In the genomic region with DNA sequence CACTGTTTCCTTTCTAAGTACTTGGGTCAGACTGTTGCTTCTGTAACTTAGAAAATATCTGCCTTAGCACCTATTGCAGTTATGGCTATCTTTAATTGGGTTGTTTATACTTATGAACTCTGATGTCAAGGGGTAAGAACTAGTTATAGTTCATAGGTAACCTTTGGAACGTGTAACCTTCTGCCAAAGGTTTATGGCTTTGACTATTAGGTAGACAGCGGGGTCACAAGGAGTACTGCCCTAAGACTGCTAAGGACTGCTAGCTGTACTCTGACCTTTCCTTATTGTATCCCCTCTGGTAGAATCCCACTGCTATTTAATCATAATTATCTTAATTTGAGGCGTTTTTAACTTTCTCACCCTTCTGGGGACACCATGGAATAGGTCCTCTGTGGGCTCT, we compare ENCODE assay signal across 16 mouse cellular contexts.
"Had no signal": no experiment of that assay in that cellular context is flagged by ENCODE, and none has a peak within 500 bp of the region (broad histone marks: within the 10 kb centered on the region; RNA-seq: fewer than 3 reads in every experiment).

No protein-coding gene starts in this region.

- H3K9me3 ChIP-seq: midbrain, embryonic 10.5 days; midbrain, embryonic 12.5 days; neural tube, embryonic 13.5 days; neural tube, embryonic 15.5 days had no signal

- H3K4me2 ChIP-seq: lung, embryonic 14.5 days; midbrain, embryonic 12.5 days; neural tube, embryonic 13.5 days; neural tube, embryonic 15.5 days had no signal

- ATAC-seq: midbrain, embryonic 16.5 days had no signal

- H3K27me3 ChIP-seq: midbrain, embryonic 12.5 days; neural tube, embryonic 13.5 days; neural tube, embryonic 15.5 days had no signal

- H3K27ac ChIP-seq: midbrain, embryonic 10.5 days; midbrain, embryonic 12.5 days; neural tube, embryonic 13.5 days; neural tube, embryonic 15.5 days had no signal

- H3K36me3 ChIP-seq: midbrain, embryonic 10.5 days; midbrain, embryonic 12.5 days; neural tube, embryonic 13.5 days; neural tube, embryonic 15.5 days had no signal

- H3K9ac ChIP-seq: lung, embryonic 14.5 days; midbrain, embryonic 12.5 days; neural tube, embryonic 13.5 days; neural tube, embryonic 15.5 days had no signal

- DNase-seq: lung, adult 18-20 months; lung, embryonic 14.5 days; lung, postnatal 10 days; lung, postnatal 4 days; midbrain, embryonic 14.5 days; right cerebral cortex, postnatal 14 days; spleen, adult 18-20 months; thymus, adult 18-20 months; thymus, postnatal 14 days; thymus, postnatal 36 days had no signal

- H3K4me1 ChIP-seq: midbrain, embryonic 10.5 days; midbrain, embryonic 12.5 days; neural tube, embryonic 13.5 days; neural tube, embryonic 15.5 days had no signal

- H3K4me3 ChIP-seq: midbrain, embryonic 10.5 days; midbrain, embryonic 12.5 days; myocyte; neural tube, embryonic 13.5 days; neural tube, embryonic 15.5 days had no signal
